Mouse (Mus musculus) MEL (cell line): Measurements from ENCODE around the gene Mettl7b.

ENCODE experiments used
- CTCF ChIP-seq, 3 experiments: IDR thresholded peaks in 2 of 3; conservative IDR thresholded peaks in 1 of 3; 2 replicates each; pipeline ENCODE4 v1.5.1; 2011 to 2012; ENCODE audit warnings: low read length in 3 of 3, low read depth in 2 of 3, mild to moderate bottlenecking in 2 of 3, improper control_type of control experiment in 1 of 3, inconsistent platforms in 1 of 3, mixed read lengths in 1 of 3, moderate library complexity in 1 of 3; ENCODE audit not compliant: control insufficient read depth in 1 of 3, insufficient read depth in 1 of 3, poor library complexity in 1 of 3, severe bottlenecking in 1 of 3
- EP300 ChIP-seq, 2 experiments: IDR thresholded peaks; 2 replicates each; pipeline ENCODE4 v1.6.1; 2011; ENCODE audit warnings: improper control_type of control experiment in 2 of 2, low read length in 2 of 2, low read depth in 1 of 2, mild to moderate bottlenecking in 1 of 2
- ETS1 ChIP-seq: IDR thresholded peaks from 2 replicates; pipeline ENCODE4 v1.6.1; 2012; ENCODE audit warnings: low read depth, mild to moderate bottlenecking, inconsistent platforms, low read length, improper control_type of control experiment, moderate library complexity
- POLR2A ChIP-seq, 2 experiments: IDR thresholded peaks; 2 replicates each; pipeline ENCODE4 v1.6.1; 2011 to 2012; ENCODE audit warnings: low read length in 2 of 2, mild to moderate bottlenecking in 2 of 2, control low read depth in 1 of 2, improper control_type of control experiment in 1 of 2, low read depth in 1 of 2, moderate library complexity in 1 of 2; ENCODE audit not compliant: control insufficient read depth in 1 of 2, insufficient read depth in 1 of 2, poor library complexity in 1 of 2
- RAD21 ChIP-seq: IDR thresholded peaks from 2 replicates; pipeline ENCODE4 v1.6.1; 2011; ENCODE audit warnings: mild to moderate bottlenecking, low read depth, low read length, improper control_type of control experiment
- SMC3 ChIP-seq: IDR thresholded peaks from 2 replicates; pipeline ENCODE4 v1.6.1; 2011; ENCODE audit warnings: low read depth, low read length, improper control_type of control experiment

- TF ChIP-seq ETS1 (no peak), CTCF (IDR thresholded peaks at IDR 0.05 in 2 of 3, conservative IDR thresholded peaks at IDR 0.05 in 1 of 3; ENCODE audit: control insufficient read depth in 1 of 3, insufficient read depth in 1 of 3, low read depth in 2 of 3, low read length in 3 of 3, poor library complexity in 1 of 3, severe bottlenecking in 1 of 3) (no peak), POLR2A (IDR thresholded peaks at IDR 0.05; ENCODE audit: control insufficient read depth in 1 of 2, insufficient read depth in 1 of 2, low read depth in 1 of 2, low read length in 2 of 2, poor library complexity in 1 of 2) (no peak), SMC3 (no peak), EP300 (IDR thresholded peaks at IDR 0.05; ENCODE audit: low read depth in 1 of 2, low read length in 2 of 2) (no peak), RAD21 (no peak)
Observed at GRCm38 (mm10) chr10:128940475-128941061, 20.2 kb downstream of the Mettl7b start.
